Mouse (Mus musculus) kidney, embryonic 14.5 days (tissue): ENCODE measurements around the gene Gys2. TPM values are rescaled to one million over a fixed set of nuclear protein-coding genes. Genes with fewer than 3 reads are reported as not detected.

Experiments used
- ATAC-seq: fragments of 200-750 bp; cut with Nextera tagmentation; 2 replicates; pipeline ENCODE4 v1.8.0; 2017; ENCODE audit warnings: moderate number of reproducible peaks, mild to moderate bottlenecking, moderate TSS enrichment, moderate library complexity; ENCODE audit not compliant: low FRiP score, low TSS enrichment
- H3K27ac ChIP-seq: fragments of 300-500 bp; sonication (generic); 2 replicates; pipeline ENCODE4 v1.5.1; 2014; ENCODE audit warnings: low read depth, mild to moderate bottlenecking, low read length, moderate library complexity, mixed read lengths
- H3K27me3 ChIP-seq: fragments of 300-500 bp; sonication (generic); 2 replicates; pipeline ENCODE4 v1.6.1; 2014; ENCODE audit warnings: mild to moderate bottlenecking, low read length; ENCODE audit not compliant: control insufficient read depth, insufficient read depth
- H3K36me3 ChIP-seq: fragments of 300-500 bp; sonication (generic); 2 replicates; pipeline ENCODE4 v1.6.1; 2014; ENCODE audit warnings: low read length, mixed read lengths; ENCODE audit not compliant: control insufficient read depth, insufficient read depth
- H3K4me1 ChIP-seq: fragments of 300-500 bp; sonication (generic); 2 replicates; pipeline ENCODE4 v1.6.1; 2014; ENCODE audit warnings: low read length, mixed read lengths; ENCODE audit not compliant: control insufficient read depth, insufficient read depth
- H3K4me2 ChIP-seq: fragments of 300-500 bp; sonication (generic); replicated peaks from 2 replicates; pipeline ENCODE4 v1.6.1; 2014; ENCODE audit warnings: low read depth, mild to moderate bottlenecking, low read length
- H3K4me3 ChIP-seq: fragments of 300-500 bp; sonication (generic); 2 replicates; pipeline ENCODE4 v1.5.1; 2014; ENCODE audit warnings: mild to moderate bottlenecking, low read length
- H3K9ac ChIP-seq: fragments of 300-500 bp; sonication (generic); 2 replicates; pipeline ENCODE4 v1.6.1; 2014; ENCODE audit warnings: low read depth, mild to moderate bottlenecking, low read length, moderate library complexity
- H3K9me3 ChIP-seq: fragments of 300-500 bp; sonication (generic); 2 replicates; pipeline ENCODE4 v1.6.1; 2016; ENCODE audit warnings: low read length; ENCODE audit not compliant: control insufficient read depth
- WGBS: fragments of 180-500 bp; shearing (Covaris S2); extraction: QIAGEN DNeasy Blood & Tissue Kit; methylation state at CpG from one replicate; pipeline ENCODE4 v1.1.7; 2014; 5-methylcytosine and 5-hydroxymethylcytosine counted together
- polyA plus RNA-seq: library from polyadenylated mRNA; unstranded; fragments of >200 nt; fragmentation: Nextera tagmentation; extraction: Ambion mirVana; gene quantifications from 2 replicates; pipeline ENCODE4 v1.2.1, GENCODE M21; 2014

Gene Gys2
- polyA plus RNA-seq, 1 experiment from 2014 or later = not detected

DNA sequence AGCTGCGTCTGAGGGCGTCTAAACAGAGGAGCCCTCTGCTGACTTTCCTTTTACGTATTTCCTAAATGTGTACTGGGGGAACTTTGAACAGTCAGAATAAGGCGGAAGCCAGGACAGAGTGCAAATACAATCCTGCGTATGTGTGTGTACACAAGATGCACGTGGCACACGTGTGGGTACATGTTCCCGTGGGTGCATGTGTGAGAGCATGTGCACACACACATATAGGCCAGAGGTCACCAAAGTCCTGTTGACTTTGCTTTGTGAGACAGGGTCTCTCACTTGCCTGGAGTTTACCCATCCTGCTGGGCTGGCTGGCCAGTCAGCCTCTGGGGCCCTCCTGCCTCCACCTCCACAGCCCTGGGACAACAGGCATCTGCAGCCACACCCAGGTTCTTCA is 1.8 kb downstream of the Gys2 start:
- H3K4me2 ChIP-seq = no peak overlapping the region
- WGBS = 84% methylated on average over 8 of the region's 8 CpGs
- H3K4me3 ChIP-seq = no peak overlapping the region

DNA sequence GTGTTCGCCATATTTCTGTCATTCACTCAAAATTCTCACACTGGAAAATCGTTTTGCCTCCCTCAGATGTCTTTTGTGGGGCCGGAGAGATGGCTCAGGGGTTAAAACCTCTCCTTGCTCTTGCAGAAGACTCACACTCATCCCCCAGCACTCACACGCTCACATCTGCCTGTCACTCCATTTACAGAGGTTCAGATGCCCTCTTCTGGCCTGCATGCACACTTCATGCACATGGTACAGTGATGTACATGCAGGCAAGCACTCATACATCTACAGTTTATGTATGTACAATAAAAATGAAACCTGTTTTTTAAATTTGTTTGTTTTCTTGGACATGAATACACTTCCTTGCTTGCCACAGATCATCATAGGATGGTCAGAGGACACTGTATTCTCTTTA is 3.3 kb downstream of the Gys2 start:
- no peaks in the 10 kb centered on the region for H3K27me3 ChIP-seq
- ATAC-seq = no peak
- H3K9ac ChIP-seq = no peak overlapping the region
- 57% methylated on average over 4 of the region's 4 CpGs for WGBS
- no peaks in the 10 kb centered on the region for H3K4me1 ChIP-seq
- H3K4me3 ChIP-seq = no peak overlapping the region
- H3K36me3 ChIP-seq = no peaks in the 10 kb centered on the region
- no peak overlapping the region for H3K4me2 ChIP-seq
- H3K27ac ChIP-seq = no peak overlapping the region
- no peaks in the 10 kb centered on the region for H3K9me3 ChIP-seq

More for the DNA sequence above, 1.8 kb downstream of the Gys2 start:
- no peak for ATAC-seq
- Histone ChIP-seq H3K4me1 (no peaks in the 10 kb centered on the region), H3K27me3 (no peaks in the 10 kb centered on the region), H3K9ac (no peak overlapping the region), H3K27ac (no peak overlapping the region), H3K9me3 (no peaks in the 10 kb centered on the region), H3K36me3 (no peaks in the 10 kb centered on the region)

DNA sequence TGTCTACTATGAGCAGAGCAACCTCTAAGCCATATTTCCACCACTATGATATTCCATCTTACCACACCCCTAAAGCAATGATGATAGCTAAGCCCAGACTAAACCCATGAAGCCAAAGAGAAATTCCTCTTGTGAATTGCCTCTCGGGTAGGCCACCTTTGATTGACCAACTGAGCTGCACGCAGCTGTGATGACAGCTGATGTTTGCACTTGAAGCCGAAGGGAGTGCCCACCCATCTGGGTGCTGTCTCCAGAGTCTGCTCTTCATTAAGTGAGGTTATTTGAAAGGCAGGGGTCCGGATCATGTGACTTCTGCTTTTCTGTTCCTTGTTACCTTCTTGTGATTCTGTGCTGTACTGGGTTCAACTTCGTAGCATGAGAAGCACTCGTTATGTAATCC is 10.7 kb downstream of the Gys2 start:
- H3K9me3 ChIP-seq = no peaks in the 10 kb centered on the region
- no peak overlapping the region for H3K27ac ChIP-seq
- no peak overlapping the region for H3K4me3 ChIP-seq
- H3K4me1 ChIP-seq = no peaks in the 10 kb centered on the region
- 83% methylated on average over 6 of the region's 6 CpGs for WGBS
- H3K4me2 ChIP-seq = no peak overlapping the region
- H3K36me3 ChIP-seq = no peaks in the 10 kb centered on the region
- H3K9ac ChIP-seq = no peak overlapping the region
- ATAC-seq = no peak
- H3K27me3 ChIP-seq = no peaks in the 10 kb centered on the region

GRCm38 (mm10) chr6:142459017-142459678 is 13.8 kb downstream of the Gys2 start:
- H3K27ac ChIP-seq = no peak overlapping the region
- no peaks in the 10 kb centered on the region for H3K9me3 ChIP-seq
- H3K4me1 ChIP-seq = no peaks in the 10 kb centered on the region
- WGBS = 75% methylated on average over 14 of the region's 14 CpGs
- H3K4me3 ChIP-seq = no peak overlapping the region
- no peak overlapping the region for H3K4me2 ChIP-seq
- no peak for ATAC-seq
- H3K36me3 ChIP-seq = no peaks in the 10 kb centered on the region
- H3K27me3 ChIP-seq = no peaks in the 10 kb centered on the region
- H3K9ac ChIP-seq = no peak overlapping the region

DNA sequence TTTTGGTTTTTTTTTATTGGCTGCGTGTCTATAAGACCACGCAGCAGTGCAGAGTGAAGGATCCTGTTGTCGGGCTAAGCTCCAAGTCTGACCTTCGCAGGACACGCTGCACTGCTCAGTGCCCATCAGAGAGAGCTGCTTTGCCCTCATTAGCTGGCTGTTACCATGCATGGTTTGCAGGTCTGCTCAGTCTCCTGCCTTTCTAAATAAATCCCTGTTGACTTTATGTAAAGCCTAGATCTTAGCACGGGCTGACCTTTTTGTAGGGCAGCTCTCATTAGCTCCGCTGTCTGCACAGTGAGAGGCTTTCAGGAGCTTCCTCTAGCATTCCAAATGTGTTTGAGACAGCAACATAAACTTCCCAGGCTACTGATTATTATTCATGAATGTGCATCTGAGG is 14.9 kb downstream of the Gys2 start:
- H3K9me3 ChIP-seq = no peaks in the 10 kb centered on the region
- H3K36me3 ChIP-seq = no peaks in the 10 kb centered on the region
- H3K4me1 ChIP-seq = no peaks in the 10 kb centered on the region
- H3K4me3 ChIP-seq = no peak overlapping the region
- no peak for ATAC-seq
- H3K27me3 ChIP-seq = no peaks in the 10 kb centered on the region
- no peak overlapping the region for H3K27ac ChIP-seq
- no peak overlapping the region for H3K9ac ChIP-seq
- WGBS = 70% methylated on average over 7 of the region's 7 CpGs
- no peak overlapping the region for H3K4me2 ChIP-seq

DNA sequence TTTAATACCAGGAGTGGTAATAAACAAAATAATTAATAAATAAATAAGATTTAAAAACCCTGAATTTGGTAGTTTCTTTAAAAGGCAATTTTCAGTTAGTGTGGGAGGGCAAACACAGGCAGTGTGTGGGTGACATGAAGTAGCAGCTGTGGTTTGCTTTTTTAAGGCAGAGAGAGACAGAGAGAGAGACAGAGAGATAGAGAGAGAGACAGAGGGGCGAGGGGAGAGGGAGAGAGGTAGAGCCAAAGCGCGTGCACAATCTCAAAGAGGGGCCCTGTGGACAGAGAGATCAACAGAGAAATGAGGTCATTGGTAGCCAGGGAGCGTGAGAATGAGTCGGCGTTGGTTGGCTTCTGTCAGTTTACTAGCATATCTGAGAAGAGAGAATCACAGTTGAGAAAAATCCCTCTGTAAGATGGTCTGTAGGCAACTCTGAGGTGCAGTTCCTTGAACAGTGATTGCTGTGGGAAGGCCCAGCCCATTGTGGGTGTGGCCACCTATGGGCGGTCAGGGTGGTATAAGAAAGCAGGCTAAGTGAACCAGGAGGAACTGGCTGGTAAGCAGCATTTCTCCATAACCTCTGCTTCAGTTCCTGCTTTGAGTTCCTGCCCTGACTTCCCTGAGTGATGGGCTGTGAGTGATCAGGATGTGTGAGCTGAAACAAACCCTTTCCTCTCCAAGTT is 17.5 kb downstream of the Gys2 start:
- no peak overlapping the region for H3K9ac ChIP-seq
- no peaks in the 10 kb centered on the region for H3K9me3 ChIP-seq
- H3K36me3 ChIP-seq = no peaks in the 10 kb centered on the region
- no peaks in the 10 kb centered on the region for H3K27me3 ChIP-seq
- H3K4me2 ChIP-seq = no peak overlapping the region
- 78% methylated on average over 7 of the region's 7 CpGs for WGBS
- peak; percentile 62; the same call in 1 of the 2 replicates for ATAC-seq
- H3K4me1 ChIP-seq = no peaks in the 10 kb centered on the region
- H3K4me3 ChIP-seq = no peak overlapping the region
- no peak overlapping the region for H3K27ac ChIP-seq

DNA sequence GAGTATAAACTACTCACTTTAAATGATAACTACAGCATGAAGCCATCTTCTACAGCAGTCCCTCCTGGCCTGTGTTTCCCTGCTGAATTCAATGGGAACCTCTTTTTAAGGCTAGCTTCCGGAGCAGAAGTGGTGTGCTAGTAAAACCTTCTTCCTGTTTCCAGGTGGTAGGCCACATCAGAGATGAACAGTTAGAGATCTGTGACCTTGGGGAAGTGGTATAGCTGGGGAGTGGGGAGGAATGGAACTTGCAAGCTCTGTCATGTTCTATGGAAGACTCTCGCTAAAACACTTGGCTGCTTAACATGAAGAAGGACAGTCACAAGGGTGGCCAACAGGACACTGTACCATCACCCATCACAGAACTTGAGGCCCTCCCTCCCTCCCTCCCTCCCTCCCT is 19.6 kb downstream of the Gys2 start:
- no peak overlapping the region for H3K4me2 ChIP-seq
- WGBS = 80% methylated on average over 2 of the region's 2 CpGs

GRCm38 (mm10) chr6:142451381-142451780 is 21.5 kb downstream of the Gys2 start:
- no peak for ATAC-seq
- Histone ChIP-seq H3K4me2 (no peak overlapping the region), H3K4me3 (no peak overlapping the region), H3K27ac (no peak overlapping the region), H3K27me3 (no peaks in the 10 kb centered on the region), H3K4me1 (no peaks in the 10 kb centered on the region), H3K36me3 (no peaks in the 10 kb centered on the region), H3K9me3 (no peaks in the 10 kb centered on the region), H3K9ac (no peak overlapping the region)
- 66% methylated on average over 12 of the region's 12 CpGs for WGBS

More for the DNA sequence above, 19.6 kb downstream of the Gys2 start:
- no peak overlapping the region for H3K9ac ChIP-seq
- H3K27me3 ChIP-seq = no peaks in the 10 kb centered on the region
- no peaks in the 10 kb centered on the region for H3K4me1 ChIP-seq
- no peak overlapping the region for H3K27ac ChIP-seq
- no peaks in the 10 kb centered on the region for H3K36me3 ChIP-seq
- no peaks in the 10 kb centered on the region for H3K9me3 ChIP-seq
- no peak overlapping the region for H3K4me3 ChIP-seq
- ATAC-seq = no peak

DNA sequence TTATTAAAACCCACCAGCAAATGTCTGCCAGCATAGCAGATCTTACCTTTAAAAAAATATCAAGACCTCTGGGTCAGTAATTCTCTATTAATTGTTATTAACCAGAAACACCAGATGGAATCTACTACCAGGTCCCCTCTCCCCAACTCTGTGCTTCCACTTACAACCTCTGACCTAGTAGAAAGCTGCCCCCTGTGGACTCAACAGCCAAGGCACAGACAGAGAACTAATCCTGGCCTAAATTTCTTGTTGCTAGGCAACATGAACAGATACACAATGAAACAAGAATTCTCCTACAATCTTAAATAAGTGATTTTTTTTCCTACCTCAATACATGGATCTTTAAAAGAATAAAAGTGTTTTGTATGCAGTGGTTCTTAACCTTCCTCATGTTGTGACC is 43.8 kb downstream of the Gys2 start:
- H3K4me1 ChIP-seq = no peaks in the 10 kb centered on the region
- no peaks in the 10 kb centered on the region for H3K9me3 ChIP-seq
- no peak overlapping the region for H3K4me3 ChIP-seq
- no peak overlapping the region for H3K4me2 ChIP-seq
- ATAC-seq = no peak
- H3K9ac ChIP-seq = no peak overlapping the region
- H3K36me3 ChIP-seq = no peaks in the 10 kb centered on the region
- H3K27me3 ChIP-seq = no peaks in the 10 kb centered on the region
- no peak overlapping the region for H3K27ac ChIP-seq
